23 mouse cellular contexts compared by ENCODE assay signal in the genomic region with DNA sequence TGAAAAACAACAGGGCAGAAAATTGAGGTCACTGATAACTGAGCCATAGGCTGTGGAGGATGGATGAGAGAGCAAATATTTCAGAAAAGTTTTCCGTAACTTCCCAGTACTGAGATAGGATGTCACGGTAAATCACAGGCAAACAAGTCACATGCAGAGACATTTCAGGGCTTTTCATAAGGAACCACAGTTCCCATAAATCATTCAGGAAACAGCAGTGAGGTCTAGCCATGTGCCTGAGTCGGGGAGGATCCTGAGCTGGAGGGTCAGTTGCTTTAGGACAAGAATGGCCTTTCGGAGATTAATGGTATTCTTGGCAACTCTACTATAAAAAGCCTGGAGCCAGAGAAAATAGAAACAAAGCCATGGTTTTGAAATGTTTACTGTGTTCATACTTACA.
DNase-seq lines count a peak whose midpoint lies in the region; ATAC-seq lines count a peak whose summit lies in the region.
"Had no signal": no experiment of that assay in that cellular context is flagged by ENCODE, and none has a peak within 500 bp of the region (broad histone marks: within the 10 kb centered on the region; RNA-seq: fewer than 3 reads in every experiment).

No protein-coding gene starts in this region.

- ATAC-seq in kidney, embryonic 14.5 days (ENCODE audit: low FRiP score, low TSS enrichment), result peak; percentile 66; the same call in 1 of the 2 replicates
- ATAC-seq in kidney, embryonic 16.5 days (ENCODE audit: low FRiP score, low TSS enrichment), result peak; percentile 59; the same call in 1 of the 2 replicates
- ATAC-seq: activated CD4-positive, CD25-positive, alpha-beta regulatory T cell, adult 4 months; CD4-positive, CD25-positive, alpha-beta regulatory T cell, adult 4 months; forebrain, embryonic 13.5 days; Patski had no signal

- H3K4me1 ChIP-seq in kidney, embryonic 14.5 days (ENCODE audit: control insufficient read depth, insufficient read depth, low read length), result no peaks in the 10 kb centered on the region
- H3K4me1 ChIP-seq in kidney, embryonic 16.5 days (ENCODE audit: insufficient read depth, low read length), result no peaks in the 10 kb centered on the region
- H3K4me1 ChIP-seq: embryonic facial prominence, embryonic 10.5 days; embryonic facial prominence, embryonic 12.5 days; forebrain, embryonic 13.5 days had no signal

- 44% methylated on average over 4 of the region's 4 CpGs for WGBS in kidney, embryonic 14.5 days
- WGBS in kidney, embryonic 16.5 days, result 54% methylated on average over 4 of the region's 4 CpGs

- H3K9ac ChIP-seq in kidney, embryonic 14.5 days (ENCODE audit: low read depth, low read length), result no peak overlapping the region
- no peak overlapping the region for H3K9ac ChIP-seq in kidney, embryonic 16.5 days (replicated peaks; ENCODE audit: low read length)
- H3K9ac ChIP-seq: embryonic facial prominence, embryonic 12.5 days; forebrain, embryonic 13.5 days had no signal

- DNase-seq in kidney, postnatal 14 days, result no peak
- DNase-seq in kidney, postnatal 25 days, result no peak
- peak; percentile 5 to 11 for DNase-seq in kidney, postnatal 4 days
- no peak for DNase-seq in kidney, adult 18-20 months
- peak; percentile 20 for DNase-seq in mesoderm, embryonic 11.5 days (ENCODE audit: low read depth, low spot score)
- DNase-seq: adrenal gland, adult 8-10 months; adrenal gland, postnatal 14 days; B cell, adult 2 months; cerebellum, adult 11-12 months; cerebellum, adult 2 months; cerebellum, adult 9-10 months; cerebellum, postnatal 10 days; cerebellum, postnatal 25 days had no signal

- H3K27me3 ChIP-seq in kidney, embryonic 14.5 days (ENCODE audit: control insufficient read depth, insufficient read depth, low read length), result no peaks in the 10 kb centered on the region
- H3K27me3 ChIP-seq in kidney, embryonic 16.5 days (ENCODE audit: insufficient read depth, low read length), result no peaks in the 10 kb centered on the region
- H3K27me3 ChIP-seq: CH12.LX; embryonic facial prominence, embryonic 12.5 days; forebrain, embryonic 13.5 days had no signal

- H3K4me3 ChIP-seq in kidney, embryonic 14.5 days (ENCODE audit: low read length), result no peak overlapping the region
- no peak overlapping the region for H3K4me3 ChIP-seq in kidney, embryonic 16.5 days (ENCODE audit: low read length)
- H3K4me3 ChIP-seq: embryonic facial prominence, embryonic 10.5 days; embryonic facial prominence, embryonic 12.5 days; forebrain, embryonic 13.5 days had no signal

- no peaks in the 10 kb centered on the region for H3K36me3 ChIP-seq in kidney, embryonic 14.5 days (ENCODE audit: control insufficient read depth, insufficient read depth, low read length)
- H3K36me3 ChIP-seq in kidney, embryonic 16.5 days (ENCODE audit: insufficient read depth, low read length), result no peaks in the 10 kb centered on the region
- H3K36me3 ChIP-seq: embryonic facial prominence, embryonic 10.5 days; embryonic facial prominence, embryonic 12.5 days; G1E had no signal

- no peak overlapping the region for H3K4me2 ChIP-seq in kidney, embryonic 14.5 days (replicated peaks; ENCODE audit: low read depth, low read length)
- H3K4me2 ChIP-seq in kidney, embryonic 16.5 days (replicated peaks; ENCODE audit: low read depth, low read length), result no peak overlapping the region
- H3K4me2 ChIP-seq: embryonic facial prominence, embryonic 12.5 days; forebrain, embryonic 13.5 days had no signal

- no peak overlapping the region for H3K27ac ChIP-seq in kidney, embryonic 14.5 days (ENCODE audit: low read depth, low read length)
- no peak overlapping the region for H3K27ac ChIP-seq in kidney, embryonic 16.5 days (ENCODE audit: low read length)
- H3K27ac ChIP-seq: embryonic facial prominence, embryonic 10.5 days; embryonic facial prominence, embryonic 12.5 days; forebrain, embryonic 13.5 days had no signal

- no peaks in the 10 kb centered on the region for H3K9me3 ChIP-seq in kidney, embryonic 14.5 days (ENCODE audit: control insufficient read depth, low read length)
- H3K9me3 ChIP-seq in kidney, embryonic 16.5 days (ENCODE audit: low read length), result no peaks in the 10 kb centered on the region
- H3K9me3 ChIP-seq: embryonic facial prominence, embryonic 10.5 days; embryonic facial prominence, embryonic 12.5 days; forebrain, embryonic 13.5 days; G1E had no signal

Comparison
In these comparisons a context has a peak if more than half of its experiments do, and no peak if none do; other contexts are left out.
1. DNase-seq: peak in kidney, postnatal 4 days (2 of 2) and mesoderm, embryonic 11.5 days (single experiment); none in kidney, postnatal 14 days (single experiment), kidney, postnatal 25 days (0 of 2) and kidney, adult 18-20 months (single experiment).